Mouse (Mus musculus): ENCODE results near the gene Vmn2r104.

Gene Vmn2r104

GRCm38 (mm10) chr17:20048236-20048635 is at the start of gene Vmn2r104:
Gene Vmn2r104, minus strand, starts transcription at chr17:20048336.
- DNase-seq (ENCODE audit: low spot score in 2 of 2): no peak

GRCm38 (mm10) chr17:20074090-20074489 is 26.0 kb upstream of the Vmn2r104 start:
- no peak for DNase-seq (ENCODE audit: low spot score in 2 of 2)

- no peak for DNase-seq (ENCODE audit: low spot score in 2 of 2)
These were observed 23.7 kb upstream of the Vmn2r104 start for GRCm38 (mm10) chr17:20071656-20072396.
